Mouse (Mus musculus): ENCODE data around the gene Ext2. TPM values are rescaled to one million over a fixed set of nuclear protein-coding genes. Genes with fewer than 3 reads are reported as not detected.

Ext2 gene
- polyA plus RNA-seq, 1 experiment from 2014 or later: 112 TPM

DNA sequence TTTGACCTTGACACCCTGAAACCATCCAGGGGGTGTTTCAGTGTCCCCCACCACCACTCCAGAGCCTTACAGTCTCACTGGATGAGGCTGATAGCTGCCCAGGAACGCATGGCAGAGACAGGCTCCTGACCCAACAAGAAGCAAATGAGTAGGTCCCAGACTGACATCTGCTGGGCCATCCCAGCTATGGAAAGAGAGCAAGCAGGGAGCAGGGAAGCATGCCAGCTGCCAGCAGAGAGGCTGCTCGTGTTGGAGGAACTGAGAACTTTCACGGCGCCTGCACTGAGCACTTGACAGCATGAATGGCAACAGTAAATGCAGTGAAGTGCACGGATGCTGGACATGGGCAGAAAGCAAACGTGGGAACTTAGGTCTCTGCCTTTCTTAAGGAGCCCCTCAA lies 17.7 kb upstream of the Ext2 start:
- WGBS: 79% methylated on average over 6 of the region's 6 CpGs
- Histone ChIP-seq H3K36me3 (peaks cover 73% of the 10 kb centered on the region), H3K9ac (no peak overlapping the region)

DNA sequence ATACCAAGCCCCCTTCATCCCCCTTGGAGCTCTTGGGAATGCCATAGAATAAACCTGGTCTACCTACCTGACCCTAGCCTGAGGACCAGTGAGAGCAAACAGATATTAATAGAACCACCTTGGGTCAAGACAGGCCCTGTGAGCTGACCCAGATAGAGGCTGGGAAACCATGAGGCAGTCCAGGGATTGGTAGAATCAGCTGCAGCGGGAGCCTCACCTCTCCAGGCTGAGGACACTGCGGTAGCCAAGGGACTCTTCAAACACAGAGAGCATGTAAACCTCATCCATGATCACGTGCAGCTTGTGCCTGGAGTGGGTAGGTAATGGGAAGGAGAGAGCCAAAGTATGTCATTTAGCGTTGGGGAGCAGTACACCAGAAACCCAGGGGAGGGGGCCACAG lies 16.6 kb upstream of the Ext2 start:
- Histone ChIP-seq H3K4me3 (no peak overlapping the region), H3K4me1 (no peaks in the 10 kb centered on the region), H3K9me3 (peaks cover 3% of the 10 kb centered on the region; the same call in 1 of the 2 replicates), H3K27me3 (no peaks in the 10 kb centered on the region), H3K4me2 (replicated peaks) (no peak overlapping the region), H3K9ac (no peak overlapping the region), H3K36me3 (peaks cover 77% of the 10 kb centered on the region), H3K27ac (no peak overlapping the region)
- ATAC-seq (ENCODE audit: insufficient number of reproducible peaks, insufficient read depth, low FRiP score, low TSS enrichment): no peak
- 95% methylated on average over 4 of the region's 4 CpGs for WGBS

More for the DNA sequence above, 17.7 kb upstream of the Ext2 start:
- H3K4me1 ChIP-seq: no peaks in the 10 kb centered on the region
- no peaks in the 10 kb centered on the region for H3K27me3 ChIP-seq
- H3K9me3 ChIP-seq: peaks cover 3% of the 10 kb centered on the region; the same call in 1 of the 2 replicates
- ATAC-seq (ENCODE audit: insufficient number of reproducible peaks, insufficient read depth, low FRiP score, low TSS enrichment): no peak
- no peak overlapping the region for H3K4me3 ChIP-seq
- no peak overlapping the region for H3K27ac ChIP-seq
- no peak overlapping the region for H3K4me2 ChIP-seq (replicated peaks)

DNA sequence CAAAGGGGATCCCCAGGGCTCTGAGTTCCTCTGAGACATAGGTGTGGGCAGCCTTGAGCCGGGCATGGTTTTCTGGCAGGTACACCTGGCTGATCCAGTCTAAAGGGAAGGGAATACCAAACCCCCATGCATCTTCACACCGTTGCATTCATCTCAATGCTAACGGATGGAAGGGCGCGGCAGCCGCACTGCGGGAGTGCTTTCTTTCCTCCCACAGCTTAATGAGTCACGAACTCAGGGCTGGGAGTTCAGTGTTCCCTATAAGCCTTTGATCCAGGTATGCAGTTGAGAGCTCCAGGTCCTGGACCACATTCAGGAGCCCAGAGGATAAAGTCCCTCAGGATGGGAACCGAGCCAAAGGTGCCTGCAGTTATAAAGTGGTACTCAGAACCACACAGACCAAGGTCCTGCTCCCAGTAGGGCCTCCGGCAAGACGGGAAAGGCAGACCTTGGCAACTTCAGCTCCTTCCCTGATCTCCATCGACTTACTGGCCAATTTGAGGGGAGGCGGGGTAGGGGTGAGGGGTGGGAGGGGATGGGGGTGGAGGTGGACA lies 13.9 kb upstream of the Ext2 start:
- Histone ChIP-seq H3K4me1 (no peaks in the 10 kb centered on the region), H3K4me2 (replicated peaks) (no peak overlapping the region), H3K36me3 (peaks cover 56% of the 10 kb centered on the region), H3K27ac (no peak overlapping the region), H3K9me3 (peaks cover 3% of the 10 kb centered on the region; the same call in 1 of the 2 replicates), H3K27me3 (no peaks in the 10 kb centered on the region), H3K4me3 (no peak overlapping the region), H3K9ac (no peak overlapping the region)
- ATAC-seq (ENCODE audit: insufficient number of reproducible peaks, insufficient read depth, low FRiP score, low TSS enrichment): no peak
- WGBS: 69% methylated on average over 13 of the region's 13 CpGs

DNA sequence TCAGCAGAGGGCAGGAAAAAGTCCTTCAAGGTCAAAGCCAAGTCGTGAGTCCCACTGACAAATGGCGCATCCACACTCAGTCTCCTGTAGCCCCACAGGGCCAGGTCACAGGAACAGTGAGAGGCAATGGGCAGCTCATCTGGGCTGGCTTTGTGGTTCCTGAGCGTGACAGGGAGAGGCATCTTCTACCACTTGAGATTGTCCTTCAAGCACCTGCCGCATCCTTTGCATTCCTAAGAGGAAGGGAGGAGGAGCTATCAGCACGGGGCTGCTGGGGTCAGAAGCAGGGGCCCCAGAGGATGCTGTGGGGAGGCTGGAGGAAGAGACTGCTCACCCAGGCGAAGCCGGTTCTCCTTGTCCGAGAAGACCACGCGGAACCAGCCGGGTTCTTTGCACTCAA lies 13.2 kb upstream of the Ext2 start:
- Histone ChIP-seq H3K4me3 (no peak overlapping the region), H3K9ac (no peak overlapping the region), H3K27me3 (no peaks in the 10 kb centered on the region), H3K4me2 (replicated peaks) (no peak overlapping the region), H3K9me3 (peaks cover 2% of the 10 kb centered on the region; the same call in 1 of the 2 replicates), H3K4me1 (no peaks in the 10 kb centered on the region), H3K36me3 (peaks cover 49% of the 10 kb centered on the region), H3K27ac (no peak overlapping the region)
- 72% methylated on average over 11 of the region's 11 CpGs for WGBS
- no peak for ATAC-seq (ENCODE audit: insufficient number of reproducible peaks, insufficient read depth, low FRiP score, low TSS enrichment)

- no peak overlapping the region for H3K27ac ChIP-seq
- 20% methylated on average over 8 of the region's 8 CpGs for WGBS
- peaks cover 9% of the 10 kb centered on the region for H3K36me3 ChIP-seq
- no peaks in the 10 kb centered on the region for H3K27me3 ChIP-seq
- H3K4me3 ChIP-seq: no peak overlapping the region
- ATAC-seq (ENCODE audit: insufficient number of reproducible peaks, insufficient read depth, low FRiP score, low TSS enrichment): no peak
- peaks cover 9% of the 10 kb centered on the region for H3K4me1 ChIP-seq
- H3K4me2 ChIP-seq (replicated peaks): no peak overlapping the region
- H3K9me3 ChIP-seq: no peaks in the 10 kb centered on the region
- no peak overlapping the region for H3K9ac ChIP-seq
Measured at GRCm38 (mm10) chr2:93823519-93823918, 1.2 kb upstream of the Ext2 start.

GRCm38 (mm10) chr2:93817791-93818190 lies 4.6 kb downstream of the Ext2 start:
- H3K9ac ChIP-seq: no peak overlapping the region
- H3K27me3 ChIP-seq: no peaks in the 10 kb centered on the region
- no peak overlapping the region for H3K4me3 ChIP-seq
- ATAC-seq (ENCODE audit: insufficient number of reproducible peaks, insufficient read depth, low FRiP score, low TSS enrichment): no peak
- H3K4me2 ChIP-seq (replicated peaks): no peak overlapping the region
- no peaks in the 10 kb centered on the region for H3K9me3 ChIP-seq
- WGBS: 96% methylated on average over 5 of the region's 5 CpGs
- H3K36me3 ChIP-seq: peaks cover 18% of the 10 kb centered on the region
- H3K27ac ChIP-seq: no peak overlapping the region
- peaks cover 9% of the 10 kb centered on the region for H3K4me1 ChIP-seq

- Histone ChIP-seq H3K27me3 (no peaks in the 10 kb centered on the region), H3K4me3 (no peak overlapping the region), H3K4me1 (no peaks in the 10 kb centered on the region), H3K27ac (no peak overlapping the region), H3K9ac (no peak overlapping the region), H3K9me3 (no peaks in the 10 kb centered on the region), H3K36me3 (peaks cover 40% of the 10 kb centered on the region), H3K4me2 (replicated peaks) (no peak overlapping the region)
- no peak for ATAC-seq (ENCODE audit: insufficient number of reproducible peaks, insufficient read depth, low FRiP score, low TSS enrichment)
- whole genome bisulfite sequencing: 92% methylated on average over 22 of the region's 22 CpGs
Measured at GRCm38 (mm10) chr2:93813343-93813742, 9.0 kb downstream of the Ext2 start.

DNA sequence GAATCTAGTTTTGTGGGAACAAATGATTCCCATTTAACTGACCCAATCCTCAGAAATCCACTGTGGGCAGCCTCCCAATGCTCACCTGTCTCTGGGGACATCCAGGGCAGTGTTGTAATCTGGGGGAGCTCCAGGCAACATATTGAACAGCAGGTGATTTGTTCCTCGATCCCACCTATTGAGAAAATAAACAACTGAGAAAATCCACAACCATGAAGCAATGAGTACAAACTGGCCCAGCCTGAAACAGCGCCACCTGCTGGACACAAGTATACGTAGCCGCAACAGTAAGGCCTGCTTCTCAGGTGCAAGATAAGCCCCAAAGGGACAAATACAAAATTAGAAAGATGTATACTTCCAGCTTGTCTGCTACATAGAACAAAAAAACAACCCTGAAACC lies 10.6 kb downstream of the Ext2 start:
- H3K4me3 ChIP-seq: no peak overlapping the region
- WGBS: 27% methylated on average over 4 of the region's 4 CpGs
- H3K9ac ChIP-seq: no peak overlapping the region
- no peak overlapping the region for H3K27ac ChIP-seq
- H3K4me2 ChIP-seq (replicated peaks): no peak overlapping the region
- no peaks in the 10 kb centered on the region for H3K4me1 ChIP-seq
- H3K36me3 ChIP-seq: peaks cover 45% of the 10 kb centered on the region
- ATAC-seq (ENCODE audit: insufficient number of reproducible peaks, insufficient read depth, low FRiP score, low TSS enrichment): no peak
- H3K9me3 ChIP-seq: no peaks in the 10 kb centered on the region
- H3K27me3 ChIP-seq: no peaks in the 10 kb centered on the region

DNA sequence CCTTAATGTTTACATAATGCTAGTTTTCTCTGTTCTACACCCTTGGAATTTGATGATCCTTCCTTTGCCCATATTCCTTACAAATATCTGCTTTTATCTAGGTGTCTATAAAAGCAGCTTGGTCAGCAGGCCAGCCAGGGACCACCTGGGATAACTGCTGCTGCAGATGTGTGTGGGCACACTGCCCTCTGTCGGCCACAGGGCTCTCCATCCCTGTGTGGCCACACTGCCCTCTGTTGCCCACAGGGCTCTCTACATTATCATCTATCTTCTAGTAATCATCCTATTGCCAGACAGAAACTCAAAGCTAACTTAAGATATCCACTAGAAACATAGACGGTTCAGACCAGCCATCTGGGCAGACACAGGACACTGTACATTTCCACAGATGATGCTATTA lies 12.4 kb downstream of the Ext2 start:
- H3K27ac ChIP-seq: no peak overlapping the region
- H3K36me3 ChIP-seq: peaks cover 64% of the 10 kb centered on the region
- no peak for ATAC-seq (ENCODE audit: insufficient number of reproducible peaks, insufficient read depth, low FRiP score, low TSS enrichment)
- H3K4me1 ChIP-seq: no peaks in the 10 kb centered on the region
- no peak overlapping the region for H3K4me2 ChIP-seq (replicated peaks)
- WGBS: 11% methylated on average over 2 of the region's 2 CpGs
- no peak overlapping the region for H3K9ac ChIP-seq
- H3K4me3 ChIP-seq: no peak overlapping the region
- no peaks in the 10 kb centered on the region for H3K27me3 ChIP-seq
- no peaks in the 10 kb centered on the region for H3K9me3 ChIP-seq

DNA sequence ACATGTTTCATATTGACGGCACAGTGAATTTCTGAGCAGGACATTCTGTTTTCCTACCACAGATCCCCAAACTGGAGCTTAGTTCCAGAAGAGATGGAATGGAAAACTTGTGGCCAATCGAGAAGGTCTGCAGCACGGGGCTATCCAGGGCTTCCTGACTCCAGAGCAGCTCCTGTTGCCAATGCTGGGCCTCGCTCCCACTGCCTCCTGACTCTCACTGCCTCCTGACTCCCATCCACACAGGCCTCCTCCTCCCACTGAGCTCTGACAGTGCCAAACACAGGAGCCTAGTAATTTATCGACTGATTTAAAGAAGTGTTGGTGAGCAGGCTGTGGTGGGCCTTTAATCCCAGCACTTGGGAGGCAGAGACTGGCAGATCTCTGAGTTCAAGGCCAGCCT lies 14.3 kb downstream of the Ext2 start:
- Histone ChIP-seq H3K27me3 (no peaks in the 10 kb centered on the region), H3K9ac (no peak overlapping the region), H3K4me2 (replicated peaks) (no peak overlapping the region), H3K9me3 (no peaks in the 10 kb centered on the region), H3K4me3 (no peak overlapping the region), H3K4me1 (no peaks in the 10 kb centered on the region), H3K36me3 (peaks cover 72% of the 10 kb centered on the region), H3K27ac (no peak overlapping the region)
- 80% methylated on average over 5 of the region's 5 CpGs for WGBS
- ATAC-seq (ENCODE audit: insufficient number of reproducible peaks, insufficient read depth, low FRiP score, low TSS enrichment): no peak

- Histone ChIP-seq H3K4me1 (no peaks in the 10 kb centered on the region), H3K27me3 (no peaks in the 10 kb centered on the region), H3K4me2 (replicated peaks) (no peak overlapping the region), H3K9me3 (no peaks in the 10 kb centered on the region), H3K9ac (no peak overlapping the region), H3K36me3 (peaks cover 68% of the 10 kb centered on the region), H3K4me3 (no peak overlapping the region), H3K27ac (no peak overlapping the region)
- ATAC-seq (ENCODE audit: insufficient number of reproducible peaks, insufficient read depth, low FRiP score, low TSS enrichment): no peak
- 76% methylated on average over 8 of the region's 8 CpGs for WGBS
Measured at GRCm38 (mm10) chr2:93807440-93807839, 14.9 kb downstream of the Ext2 start.

- ATAC-seq (ENCODE audit: insufficient number of reproducible peaks, insufficient read depth, low FRiP score, low TSS enrichment): no peak
- Histone ChIP-seq H3K4me2 (replicated peaks) (no peak overlapping the region), H3K36me3 (peaks cover 69% of the 10 kb centered on the region), H3K4me3 (no peak overlapping the region), H3K4me1 (no peaks in the 10 kb centered on the region), H3K9ac (no peak overlapping the region), H3K9me3 (no peaks in the 10 kb centered on the region), H3K27me3 (no peaks in the 10 kb centered on the region), H3K27ac (no peak overlapping the region)
- WGBS: 84% methylated on average over 6 of the region's 6 CpGs
Measured at GRCm38 (mm10) chr2:93806487-93807201, 15.7 kb downstream of the Ext2 start.

Data from embryonic facial prominence, embryonic 12.5 days (tissue).